Mouse (Mus musculus) midbrain, postnatal 0 days (tissue): ENCODE measurements at regions not wholly inside any gene's neighbourhood (a gene's known extent, or its start where the extent isn't known, plus 50 kb on each side); places are given as distances from the start of the nearest gene placed in this dataset.

Experiments used
- ATAC-seq: fragments of 200-750 bp; cut with Nextera tagmentation; 2 replicates; pipeline ENCODE4 v1.8.0; 2017; ENCODE audit warnings: moderate number of reproducible peaks, mild to moderate bottlenecking, moderate TSS enrichment, moderate library complexity; ENCODE audit not compliant: low FRiP score
- DNase-seq: peaks from one replicate; pipeline ENCODE4 v3.0.0-alpha.2; 2015; ENCODE audit warnings: low spot score
- H3K27ac ChIP-seq: fragments of 300-500 bp; sonication (generic); 2 replicates; pipeline ENCODE4 v1.5.1; 2014; ENCODE audit warnings: low read depth, mild to moderate bottlenecking, low read length, mixed read lengths
- H3K27me3 ChIP-seq: fragments of 300-500 bp; sonication (generic); 2 replicates; pipeline ENCODE4 v1.6.1; 2014; ENCODE audit warnings: low read length, control low read depth, mixed read lengths; ENCODE audit not compliant: insufficient read depth
- H3K36me3 ChIP-seq: fragments of 300-500 bp; sonication (generic); 2 replicates; pipeline ENCODE4 v1.6.1; 2014; ENCODE audit warnings: low read length, control low read depth, mixed read lengths; ENCODE audit not compliant: insufficient read depth
- H3K4me1 ChIP-seq: fragments of 300-500 bp; sonication (generic); 2 replicates; pipeline ENCODE4 v1.6.1; 2014; ENCODE audit warnings: mild to moderate bottlenecking, control low read depth, antibody characterized with exemption, low read length, mixed read lengths; ENCODE audit not compliant: insufficient read depth
- H3K4me2 ChIP-seq: fragments of 300-500 bp; sonication (generic); 2 replicates; pipeline ENCODE4 v1.6.1; 2014; ENCODE audit warnings: low read depth, mild to moderate bottlenecking, low read length, mixed read lengths; ENCODE audit not compliant: poor library complexity, severe bottlenecking
- H3K4me3 ChIP-seq: fragments of 300-500 bp; sonication (generic); 2 replicates; pipeline ENCODE4 v1.5.1; 2014; ENCODE audit warnings: low read depth, mild to moderate bottlenecking, low read length, moderate library complexity
- H3K9ac ChIP-seq: fragments of 300-500 bp; sonication (generic); replicated peaks from 2 replicates; pipeline ENCODE4 v1.6.1; 2014; ENCODE audit warnings: mild to moderate bottlenecking, low read length, moderate library complexity, mixed read lengths; ENCODE audit not compliant: poor library complexity, severe bottlenecking
- H3K9me3 ChIP-seq: fragments of 300-500 bp; sonication (generic); 2 replicates; pipeline ENCODE4 v1.6.1; 2016; ENCODE audit warnings: low read length, control low read depth
- CTCF ChIP-seq: IDR thresholded peaks from 2 replicates; pipeline ENCODE4 v1.5.1; 2016; ENCODE audit warnings: antibody characterized with exemption, mild to moderate bottlenecking
- WGBS: fragments of 180-500 bp; shearing (Covaris S2); extraction: QIAGEN DNeasy Blood & Tissue Kit; methylation state at CpG from one replicate; pipeline ENCODE4 v1.1.7; 2014; 5-methylcytosine and 5-hydroxymethylcytosine counted together

GRCm38 (mm10) chr1:111242344-111242743 lies 265.0 kb upstream of the Cdh19 start:
- no peaks in the 10 kb centered on the region for H3K9me3 ChIP-seq
- DNase-seq (peak; percentile 87), ATAC-seq (0 out of 2 replicates have a peak, but pooled peaks have one; percentile 52)
- no peak overlapping the region for H3K9ac ChIP-seq
- no peaks in the 10 kb centered on the region for H3K27me3 ChIP-seq
- no peaks in the 10 kb centered on the region for H3K4me1 ChIP-seq
- WGBS, result 52% methylated on average over 1 of the region's 1 CpGs
- H3K4me3 ChIP-seq, result no peak overlapping the region
- peak; percentile 81 for TF ChIP-seq CTCF
- no peak overlapping the region for H3K27ac ChIP-seq
- no peak overlapping the region for H3K4me2 ChIP-seq
- no peaks in the 10 kb centered on the region for H3K36me3 ChIP-seq
